Mouse (Mus musculus) E14TG2a.4 (cell line): ENCODE measurements around the gene Rsf1.

Experiments
- H3K27me3 ChIP-seq: 2 replicates; pipeline ENCODE4 v1.6.1; 2014; ENCODE audit warnings: low read length, control low read depth; ENCODE audit not compliant: insufficient read depth
- H3K36me3 ChIP-seq: 2 replicates; pipeline ENCODE4 v1.6.1; 2014; ENCODE audit warnings: low read length, control low read depth; ENCODE audit not compliant: insufficient read depth
- H3K4me1 ChIP-seq: replicated peaks from 2 replicates; pipeline ENCODE4 v1.6.1; 2014; ENCODE audit warnings: low read depth, low read length, control low read depth
- H3K4me3 ChIP-seq: replicated peaks from 2 replicates; pipeline ENCODE4 v1.5.1; 2014; ENCODE audit warnings: mild to moderate bottlenecking, low read length
- H3K9me3 ChIP-seq: 2 replicates; pipeline ENCODE4 v1.6.1; 2014; ENCODE audit warnings: low read length, control low read depth
- CTCF ChIP-seq: conservative IDR thresholded peaks from 2 replicates; pipeline ENCODE4 v1.5.1; 2014; ENCODE audit warnings: low read length
- NANOG ChIP-seq: IDR thresholded peaks from 2 replicates; pipeline ENCODE4 v1.6.1; 2014; ENCODE audit warnings: borderline replicate concordance, low read length, mixed read lengths
- POU5F1 ChIP-seq: IDR thresholded peaks from 2 replicates; pipeline ENCODE4 v1.6.1; 2014; ENCODE audit warnings: low read length, borderline replicate concordance

The Rsf1 gene

DNA sequence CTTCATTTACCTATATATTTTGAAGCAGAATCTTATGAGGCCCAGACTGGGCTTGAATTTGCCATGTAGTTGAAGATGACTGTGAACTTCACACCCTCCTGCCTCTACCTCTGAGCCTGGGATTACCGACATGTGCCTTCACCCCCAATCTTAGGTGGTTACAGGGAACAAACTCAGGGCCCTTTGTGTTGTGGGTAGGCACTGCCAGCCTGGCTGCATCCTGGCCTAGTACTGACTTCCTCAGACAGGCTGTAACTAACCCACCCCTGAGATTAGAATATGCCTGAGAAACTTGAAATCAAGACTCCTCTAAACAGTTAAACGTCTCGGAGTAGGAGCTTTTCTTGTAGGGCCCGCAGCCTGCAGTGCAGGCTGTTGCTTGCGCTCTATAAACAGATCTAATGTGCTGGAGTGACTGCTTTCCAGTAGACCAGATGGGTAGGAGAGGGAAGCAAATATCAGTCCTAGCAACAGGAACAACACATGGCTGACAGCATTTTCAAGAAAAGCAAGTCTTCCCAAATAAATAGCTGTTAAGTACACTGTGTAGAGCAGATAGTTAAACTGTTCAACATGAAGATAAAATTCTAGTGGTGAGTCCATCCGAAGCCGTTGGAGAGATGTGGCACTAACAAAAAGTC lies 142.7 kb downstream of the Rsf1 start:
- peaks cover 62% of the 10 kb centered on the region for H3K4me1 ChIP-seq
- no peaks in the 10 kb centered on the region for H3K9me3 ChIP-seq
- peaks cover 67% of the 10 kb centered on the region for H3K36me3 ChIP-seq
- no peaks in the 10 kb centered on the region for H3K27me3 ChIP-seq
- no peak overlapping the region for H3K4me3 ChIP-seq
- no peak for TF ChIP-seq NANOG
- TF ChIP-seq POU5F1 = no peak
- TF ChIP-seq CTCF = no peak

GRCm38 (mm10) chr7:97723646-97724538 lies 144.2 kb downstream of the Rsf1 start:
- no peaks in the 10 kb centered on the region for H3K9me3 ChIP-seq
- H3K4me1 ChIP-seq = peaks cover 60% of the 10 kb centered on the region
- H3K27me3 ChIP-seq = no peaks in the 10 kb centered on the region
- no peak for TF ChIP-seq CTCF
- no peak for TF ChIP-seq NANOG
- TF ChIP-seq POU5F1 = no peak
- H3K4me3 ChIP-seq = no peak overlapping the region
- H3K36me3 ChIP-seq = peaks cover 58% of the 10 kb centered on the region

DNA sequence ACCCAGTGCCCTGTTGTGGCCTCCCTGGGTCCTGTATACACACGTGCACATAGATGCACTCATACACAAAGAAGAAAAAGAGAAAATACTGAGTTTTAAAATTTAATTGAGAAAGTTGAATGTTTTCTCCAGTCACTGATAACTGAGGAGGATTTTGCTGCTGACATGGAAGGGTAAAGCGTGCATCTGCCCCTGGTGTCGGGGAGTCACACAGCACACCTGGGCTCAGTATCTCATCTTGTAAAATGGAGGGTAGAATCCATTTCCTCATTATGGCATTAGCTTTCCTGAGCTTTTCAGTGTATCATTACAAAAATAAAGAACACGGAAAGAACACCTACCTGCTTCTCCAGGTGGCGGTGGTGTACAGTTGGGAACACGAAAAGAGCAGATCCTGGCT lies 145.7 kb downstream of the Rsf1 start:
- peaks cover 54% of the 10 kb centered on the region for H3K4me1 ChIP-seq
- H3K36me3 ChIP-seq = peaks cover 54% of the 10 kb centered on the region
- no peaks in the 10 kb centered on the region for H3K27me3 ChIP-seq
- TF ChIP-seq CTCF = no peak
- TF ChIP-seq NANOG = no peak
- no peak for TF ChIP-seq POU5F1
- H3K9me3 ChIP-seq = no peaks in the 10 kb centered on the region
- H3K4me3 ChIP-seq = no peak overlapping the region

- H3K9me3 ChIP-seq = no peaks in the 10 kb centered on the region
- H3K4me1 ChIP-seq = peaks cover 48% of the 10 kb centered on the region
- H3K4me3 ChIP-seq = no peak overlapping the region
- no peaks in the 10 kb centered on the region for H3K27me3 ChIP-seq
- H3K36me3 ChIP-seq = peaks cover 47% of the 10 kb centered on the region
- TF ChIP-seq POU5F1 (no peak), CTCF (no peak), NANOG (no peak)
Observed at GRCm38 (mm10) chr7:97726080-97726479, 146.4 kb downstream of the Rsf1 start.

GRCm38 (mm10) chr7:97726778-97727177 lies 147.1 kb downstream of the Rsf1 start:
- Histone ChIP-seq H3K36me3 (peaks cover 44% of the 10 kb centered on the region), H3K27me3 (no peaks in the 10 kb centered on the region)
- TF ChIP-seq CTCF = no peak
- no peak for TF ChIP-seq NANOG
- TF ChIP-seq POU5F1 = no peak

DNA sequence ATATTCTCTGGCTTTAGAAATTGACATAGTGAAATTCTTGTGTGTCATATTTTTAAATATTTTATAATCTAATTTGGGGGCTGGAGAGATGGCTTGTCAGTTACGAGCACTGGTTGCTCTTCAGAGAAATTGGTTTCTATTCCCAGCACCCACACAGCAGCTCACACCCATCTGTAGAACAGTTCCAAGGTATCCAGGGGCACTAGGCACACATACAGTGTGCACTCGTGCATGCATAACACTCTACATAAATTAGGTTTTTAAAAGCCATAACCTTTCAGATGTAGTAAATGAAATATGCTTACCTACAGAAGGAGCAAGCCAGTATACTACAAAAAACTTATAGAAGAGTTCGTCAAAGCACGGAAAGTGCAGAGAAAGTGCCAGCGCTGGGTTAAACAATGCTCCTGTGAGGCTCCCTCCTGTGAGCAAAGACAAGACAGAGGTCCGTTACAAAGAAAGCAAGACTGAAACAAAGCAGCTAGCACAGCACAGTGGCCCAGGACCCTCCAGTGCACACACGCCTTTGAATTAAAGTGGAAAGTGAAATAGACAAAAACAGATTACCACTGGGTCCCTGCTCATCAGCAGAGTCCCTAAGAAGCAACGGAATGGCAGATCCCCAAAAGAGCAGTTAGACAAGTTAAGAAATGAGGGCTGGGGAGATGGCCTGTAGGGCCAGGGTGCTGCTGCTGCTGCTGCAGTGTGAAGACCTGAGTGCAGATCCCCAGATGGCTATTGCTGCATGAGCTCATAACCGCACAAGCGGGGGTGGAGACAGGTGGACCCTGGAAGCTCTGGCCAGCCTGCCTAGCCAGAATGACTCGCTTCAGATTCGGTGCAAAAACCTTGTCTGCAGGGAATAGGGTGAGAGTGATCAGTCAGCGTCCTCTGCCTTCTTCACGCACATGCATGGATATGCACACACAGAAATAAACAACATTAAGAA lies 149.3 kb downstream of the Rsf1 start:
- TF ChIP-seq CTCF = no peak
- Histone ChIP-seq H3K9me3 (no peaks in the 10 kb centered on the region), H3K27me3 (no peaks in the 10 kb centered on the region)

More at GRCm38 (mm10) chr7:97726778-97727177, 147.1 kb downstream of the Rsf1 start:
- no peak overlapping the region for H3K4me3 ChIP-seq
- no peaks in the 10 kb centered on the region for H3K9me3 ChIP-seq
- peaks cover 44% of the 10 kb centered on the region for H3K4me1 ChIP-seq

DNA sequence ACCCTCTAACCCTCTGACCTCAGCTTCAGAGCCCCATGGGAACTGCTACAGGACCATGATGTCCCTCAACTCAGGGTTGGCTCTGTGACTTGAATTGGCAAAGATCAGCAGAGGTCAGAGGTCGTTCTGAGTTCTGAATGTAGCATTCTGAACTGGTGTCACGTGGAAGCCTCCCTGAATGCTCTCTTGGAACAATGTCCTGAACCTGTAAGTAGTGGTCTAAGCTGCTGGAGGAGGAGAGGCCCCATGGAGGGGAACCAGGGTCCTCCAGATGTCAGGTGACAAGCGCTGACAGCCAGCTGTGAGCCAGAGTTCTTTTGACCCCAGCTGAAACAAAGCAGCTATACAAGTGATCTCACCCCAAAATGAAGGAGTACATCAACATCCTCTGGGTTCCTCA lies 150.7 kb downstream of the Rsf1 start:
- H3K27me3 ChIP-seq = peaks cover 6% of the 10 kb centered on the region
- no peak for TF ChIP-seq NANOG
- no peak for TF ChIP-seq POU5F1
- TF ChIP-seq CTCF = no peak
- H3K4me1 ChIP-seq = peaks cover 41% of the 10 kb centered on the region
- H3K9me3 ChIP-seq = no peaks in the 10 kb centered on the region
- no peak overlapping the region for H3K4me3 ChIP-seq
- H3K36me3 ChIP-seq = peaks cover 13% of the 10 kb centered on the region

More for the DNA sequence above, 149.3 kb downstream of the Rsf1 start:
- peaks cover 25% of the 10 kb centered on the region for H3K36me3 ChIP-seq
- H3K4me3 ChIP-seq = no peak overlapping the region
- peaks cover 44% of the 10 kb centered on the region for H3K4me1 ChIP-seq

GRCm38 (mm10) chr7:97733606-97734005 lies 153.9 kb downstream of the Rsf1 start:
- no peaks in the 10 kb centered on the region for H3K9me3 ChIP-seq
- H3K4me3 ChIP-seq = no peak overlapping the region
- peaks cover 25% of the 10 kb centered on the region for H3K4me1 ChIP-seq
- TF ChIP-seq NANOG (no peak), POU5F1 (no peak), CTCF (no peak)
- H3K27me3 ChIP-seq = peaks cover 29% of the 10 kb centered on the region
- no peaks in the 10 kb centered on the region for H3K36me3 ChIP-seq
